Mouse (Mus musculus): ENCODE measurements around the gene Tmem135.

DNA sequence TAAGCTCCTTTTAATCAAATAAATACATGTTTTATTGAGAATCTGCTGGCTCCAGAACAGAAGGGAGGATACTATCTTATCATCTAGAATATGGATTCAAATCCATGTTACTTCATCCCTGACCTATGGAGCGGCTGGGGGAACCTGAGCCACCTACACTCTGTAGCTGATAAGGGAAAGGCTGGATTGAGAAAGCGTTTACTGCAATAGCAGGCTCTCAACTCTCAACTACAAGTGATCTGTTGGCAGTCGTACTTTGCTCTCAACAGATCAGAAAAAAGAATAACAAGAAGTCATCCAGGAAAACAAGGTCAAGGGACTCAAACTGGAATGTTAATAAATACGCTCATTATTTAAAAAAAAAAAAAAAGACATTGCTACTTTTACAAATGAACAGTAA is 77.3 kb downstream of the Tmem135 start:
- no peak for TF ChIP-seq CTCF (IDR thresholded peaks at IDR 0.05; ENCODE audit: extremely low read depth, insufficient read depth, insufficient read length, insufficient replicate concordance)
- TF ChIP-seq POLR2A (IDR thresholded peaks at IDR 0.05; ENCODE audit: low read depth, low read length): no peak

Data from spleen, adult 2 months (tissue).